Mouse (Mus musculus) midbrain, embryonic 15.5 days (tissue): ENCODE measurements at regions not wholly inside any gene's neighbourhood (a gene's known extent, or its start where the extent isn't known, plus 50 kb on each side); places are given as distances from the start of the nearest gene placed in this dataset.

Experiments
- ATAC-seq: fragments of 200-750 bp; cut with Nextera tagmentation; replicated peaks from 2 replicates; pipeline ENCODE4 v1.8.0; 2017; ENCODE audit warnings: moderate TSS enrichment
- H3K27ac ChIP-seq: fragments of 300-500 bp; sonication (generic); 2 replicates; pipeline ENCODE4 v1.5.1; 2015; ENCODE audit warnings: mild to moderate bottlenecking, inconsistent platforms
- H3K27me3 ChIP-seq: fragments of 300-500 bp; sonication (generic); replicated peaks from 2 replicates; pipeline ENCODE4 v1.6.1; 2015; ENCODE audit warnings: inconsistent platforms
- H3K36me3 ChIP-seq: fragments of 300-500 bp; sonication (generic); replicated peaks from 2 replicates; pipeline ENCODE4 v1.6.1; 2015; ENCODE audit warnings: inconsistent platforms
- H3K4me1 ChIP-seq: fragments of 300-500 bp; sonication (generic); 2 replicates; pipeline ENCODE4 v1.6.1; 2015; ENCODE audit warnings: inconsistent platforms
- H3K4me2 ChIP-seq: fragments of 300-500 bp; sonication (generic); 2 replicates; pipeline ENCODE4 v1.6.1; 2015; ENCODE audit warnings: inconsistent platforms, mild to moderate bottlenecking, moderate library complexity
- H3K4me3 ChIP-seq: fragments of 300-500 bp; sonication (generic); 2 replicates; pipeline ENCODE4 v1.5.1; 2015; ENCODE audit warnings: mild to moderate bottlenecking, inconsistent platforms
- H3K9ac ChIP-seq: fragments of 300-500 bp; sonication (generic); 2 replicates; pipeline ENCODE4 v1.6.1; 2015; ENCODE audit warnings: mild to moderate bottlenecking, inconsistent platforms
- H3K9me3 ChIP-seq: fragments of 300-500 bp; sonication (generic); 2 replicates; pipeline ENCODE4 v1.6.1; 2016; ENCODE audit warnings: inconsistent platforms
- WGBS: fragments of 180-500 bp; shearing (Covaris S2); methylation state at CpG from one replicate; pipeline ENCODE4 v1.1.7; 2015; ENCODE audit warnings: mixed read lengths; 5-methylcytosine and 5-hydroxymethylcytosine counted together

DNA sequence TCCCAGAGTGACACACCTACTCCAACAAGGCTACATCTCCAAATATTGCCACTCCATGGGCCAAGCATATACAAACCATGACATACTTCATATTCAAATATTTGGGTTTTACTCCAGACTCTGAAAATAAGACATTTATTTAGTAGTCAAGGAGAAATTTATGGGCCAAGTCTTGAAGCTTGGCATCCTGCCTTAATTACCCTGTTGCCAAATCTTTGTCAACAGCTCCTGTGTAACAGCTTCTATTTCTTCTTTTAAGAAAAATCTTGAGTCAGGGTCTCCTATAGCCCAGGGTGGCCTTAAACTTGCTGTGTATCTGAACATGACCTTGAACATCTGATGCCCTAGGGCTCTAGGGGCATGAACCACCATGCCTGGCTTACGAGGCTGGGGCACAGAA is 138.5 kb upstream of the Psmd7 start:
- 88% methylated on average over 1 of the region's 1 CpGs for WGBS
- Histone ChIP-seq H3K36me3 (no peaks in the 10 kb centered on the region), H3K4me3 (no peak overlapping the region), H3K4me1 (no peaks in the 10 kb centered on the region), H3K9me3 (no peaks in the 10 kb centered on the region), H3K9ac (no peak overlapping the region), H3K27ac (no peak overlapping the region), H3K4me2 (no peak overlapping the region), H3K27me3 (no peaks in the 10 kb centered on the region)
- ATAC-seq: no peak

GRCm38 (mm10) chr8:107727276-107727675 is 139.0 kb upstream of the Psmd7 start:
- H3K4me3 ChIP-seq: no peak overlapping the region
- no peak for ATAC-seq
- H3K9me3 ChIP-seq: no peaks in the 10 kb centered on the region
- 95% methylated on average over 6 of the region's 6 CpGs for WGBS
- H3K27me3 ChIP-seq: no peaks in the 10 kb centered on the region
- no peak overlapping the region for H3K4me2 ChIP-seq
- H3K27ac ChIP-seq: no peak overlapping the region
- no peaks in the 10 kb centered on the region for H3K4me1 ChIP-seq
- no peaks in the 10 kb centered on the region for H3K36me3 ChIP-seq
- H3K9ac ChIP-seq: no peak overlapping the region

DNA sequence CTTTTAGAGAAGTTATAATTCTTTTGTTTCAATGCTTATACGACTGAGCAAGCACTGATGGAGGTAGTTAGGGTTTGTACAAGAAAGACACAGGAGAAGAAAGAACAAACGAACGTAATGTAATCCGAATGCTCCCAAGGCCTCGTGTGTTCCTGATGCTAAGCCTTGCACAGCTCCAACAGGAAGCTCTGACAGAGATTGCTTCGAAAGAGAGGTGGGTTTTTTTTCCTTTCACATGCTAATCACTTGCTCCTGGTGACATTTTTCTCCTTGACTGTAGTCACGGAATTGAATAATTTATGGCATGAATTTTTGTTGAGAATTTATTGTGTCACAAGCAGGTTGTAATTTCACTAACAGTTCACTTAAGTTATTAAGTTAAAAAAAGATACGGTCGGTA is 150.8 kb upstream of the Psmd7 start:
- no peak overlapping the region for H3K9ac ChIP-seq
- no peak overlapping the region for H3K4me3 ChIP-seq
- H3K9me3 ChIP-seq: no peaks in the 10 kb centered on the region
- no peak for ATAC-seq
- no peaks in the 10 kb centered on the region for H3K36me3 ChIP-seq
- 49% methylated on average over 9 of the region's 9 CpGs for WGBS
- 0 out of 2 replicates have a peak, but pooled peaks cover 5% of the 10 kb centered on the region for H3K4me1 ChIP-seq
- peak overlapping the region; percentile 41; the same call in 1 of the 2 replicates for H3K27ac ChIP-seq
- H3K4me2 ChIP-seq: no peak overlapping the region
- no peaks in the 10 kb centered on the region for H3K27me3 ChIP-seq

GRCm38 (mm10) chr8:107757083-107757482 is 168.8 kb upstream of the Psmd7 start:
- no peak overlapping the region for H3K4me2 ChIP-seq
- 63% methylated on average over 7 of the region's 7 CpGs for WGBS
- H3K27me3 ChIP-seq: no peaks in the 10 kb centered on the region
- H3K4me1 ChIP-seq: no peaks in the 10 kb centered on the region
- no peaks in the 10 kb centered on the region for H3K36me3 ChIP-seq
- H3K9me3 ChIP-seq: no peaks in the 10 kb centered on the region
- no peak overlapping the region for H3K4me3 ChIP-seq
- ATAC-seq: no peak
- H3K27ac ChIP-seq: no peak overlapping the region
- no peak overlapping the region for H3K9ac ChIP-seq

- Histone ChIP-seq H3K9me3 (no peaks in the 10 kb centered on the region), H3K36me3 (no peaks in the 10 kb centered on the region), H3K4me3 (no peak overlapping the region), H3K4me2 (no peak overlapping the region), H3K27ac (no peak overlapping the region), H3K27me3 (no peaks in the 10 kb centered on the region), H3K4me1 (no peaks in the 10 kb centered on the region), H3K9ac (no peak overlapping the region)
- no peak for ATAC-seq
- 86% methylated on average over 1 of the region's 1 CpGs for WGBS
These were observed 170.4 kb upstream of the Psmd7 start for GRCm38 (mm10) chr8:107758637-107759036.

GRCm38 (mm10) chr8:107776906-107777305 is 165.5 kb upstream of the Zfhx3 start:
- ATAC-seq: no peak
- WGBS: 6% methylated on average over 5 of the region's 5 CpGs
- H3K9me3 ChIP-seq: no peaks in the 10 kb centered on the region

GRCm38 (mm10) chr8:107785771-107786170 is 156.7 kb upstream of the Zfhx3 start:
- Histone ChIP-seq H3K4me3 (no peak overlapping the region), H3K36me3 (no peaks in the 10 kb centered on the region), H3K4me1 (no peaks in the 10 kb centered on the region), H3K27me3 (no peaks in the 10 kb centered on the region), H3K27ac (no peak overlapping the region), H3K4me2 (no peak overlapping the region), H3K9ac (no peak overlapping the region), H3K9me3 (no peaks in the 10 kb centered on the region)
- ATAC-seq: no peak
- 84% methylated on average over 5 of the region's 5 CpGs for WGBS

More at GRCm38 (mm10) chr8:107776906-107777305, 165.5 kb upstream of the Zfhx3 start:
- Histone ChIP-seq H3K4me2 (0 out of 2 replicates have a peak overlapping the region, but pooled peaks have one; percentile 2), H3K27ac (no peak overlapping the region), H3K36me3 (no peaks in the 10 kb centered on the region), H3K27me3 (no peaks in the 10 kb centered on the region), H3K4me1 (peaks cover 9% of the 10 kb centered on the region), H3K4me3 (no peak overlapping the region), H3K9ac (no peak overlapping the region)

DNA sequence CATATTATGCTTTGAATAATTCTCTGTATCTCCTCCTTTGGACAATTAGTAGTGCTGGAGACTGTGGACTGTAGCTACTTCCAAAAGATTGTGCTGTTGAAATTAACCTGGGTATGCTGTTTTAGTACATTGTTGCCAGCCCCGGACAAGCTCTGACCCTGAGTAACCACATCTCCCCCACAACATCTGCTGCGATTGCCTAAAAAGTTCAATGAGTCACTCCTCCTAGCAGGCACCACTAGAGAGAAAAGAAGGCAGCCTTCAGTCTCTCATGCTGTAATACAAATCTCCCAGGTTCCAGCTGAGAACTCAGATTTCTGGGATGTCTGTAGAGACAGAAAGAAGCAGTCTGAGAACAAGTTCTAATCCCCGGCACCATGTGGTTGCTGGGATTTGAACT is 150.2 kb upstream of the Zfhx3 start:
- H3K9ac ChIP-seq: no peak overlapping the region
- no peak overlapping the region for H3K4me3 ChIP-seq
- no peak for ATAC-seq
- H3K4me2 ChIP-seq: no peak overlapping the region
- H3K36me3 ChIP-seq: no peaks in the 10 kb centered on the region
- no peaks in the 10 kb centered on the region for H3K9me3 ChIP-seq
- H3K27me3 ChIP-seq: no peaks in the 10 kb centered on the region
- H3K27ac ChIP-seq: no peak overlapping the region
- H3K4me1 ChIP-seq: no peaks in the 10 kb centered on the region
- 89% methylated on average over 3 of the region's 3 CpGs for WGBS

- Histone ChIP-seq H3K36me3 (no peaks in the 10 kb centered on the region), H3K4me1 (peaks cover 37% of the 10 kb centered on the region), H3K27me3 (no peaks in the 10 kb centered on the region), H3K4me3 (no peak overlapping the region), H3K9ac (no peak overlapping the region), H3K4me2 (no peak overlapping the region), H3K27ac (no peak overlapping the region; the same call in 1 of the 2 replicates), H3K9me3 (no peaks in the 10 kb centered on the region)
- no peak for ATAC-seq
- WGBS: 58% methylated on average over 14 of the region's 14 CpGs
These were observed 127.5 kb upstream of the Zfhx3 start for GRCm38 (mm10) chr8:107814931-107815330.

DNA sequence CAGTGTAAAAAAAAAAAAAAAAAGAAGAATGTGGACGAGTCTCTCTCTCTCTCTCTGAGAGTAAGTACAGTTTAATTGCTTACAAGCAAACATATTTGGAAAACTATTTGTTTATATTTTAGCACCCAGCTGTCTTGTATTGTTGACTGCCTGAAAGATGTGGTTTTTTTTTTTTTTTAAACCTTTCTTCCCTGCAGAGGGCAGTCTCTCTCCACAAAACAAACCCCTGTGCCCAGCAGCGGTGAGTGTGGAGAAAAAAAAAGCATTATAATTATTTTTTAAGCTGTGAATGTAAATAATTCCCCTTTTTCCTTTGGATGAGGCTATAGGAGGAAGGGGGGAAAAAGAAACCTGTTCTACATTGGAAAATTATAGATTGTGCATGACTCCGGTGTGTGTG is 126.7 kb upstream of the Zfhx3 start:
- Histone ChIP-seq H3K27me3 (no peaks in the 10 kb centered on the region), H3K4me2 (no peak overlapping the region), H3K9me3 (no peaks in the 10 kb centered on the region), H3K36me3 (no peaks in the 10 kb centered on the region), H3K9ac (no peak overlapping the region), H3K4me1 (peaks cover 46% of the 10 kb centered on the region), H3K4me3 (no peak overlapping the region), H3K27ac (peak overlapping the region; percentile 72; the same call in 1 of the 2 replicates)
- 20% methylated on average over 3 of the region's 3 CpGs for WGBS
- ATAC-seq: no peak

DNA sequence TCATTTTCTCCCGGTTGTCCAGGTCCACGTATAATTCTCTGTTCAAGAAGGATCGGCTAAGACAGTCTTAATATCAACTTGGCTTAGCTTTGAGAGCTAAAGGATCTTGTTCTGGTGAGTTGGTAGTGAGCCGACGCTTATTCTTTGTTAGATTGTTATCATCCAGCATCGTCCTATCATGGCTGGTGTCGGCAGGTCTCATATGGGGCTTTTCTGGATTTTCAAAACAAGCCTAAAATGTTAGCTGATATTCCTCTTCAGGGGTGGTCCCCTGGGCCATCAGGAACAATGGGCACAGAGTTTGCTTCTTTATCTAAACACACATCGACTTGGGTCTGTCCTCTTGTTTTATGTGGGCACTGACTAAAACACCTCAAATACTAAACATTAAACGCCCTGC is 124.6 kb upstream of the Zfhx3 start:
- no peaks in the 10 kb centered on the region for H3K9me3 ChIP-seq
- peaks cover 55% of the 10 kb centered on the region for H3K4me1 ChIP-seq
- no peak for ATAC-seq
- H3K4me3 ChIP-seq: no peak overlapping the region
- H3K36me3 ChIP-seq: no peaks in the 10 kb centered on the region
- H3K9ac ChIP-seq: no peak overlapping the region
- H3K4me2 ChIP-seq: no peak overlapping the region
- WGBS: 79% methylated on average over 9 of the region's 9 CpGs
- no peaks in the 10 kb centered on the region for H3K27me3 ChIP-seq
- H3K27ac ChIP-seq: no peak overlapping the region

- H3K27me3 ChIP-seq: no peaks in the 10 kb centered on the region
- no peaks in the 10 kb centered on the region for H3K36me3 ChIP-seq
- peaks cover 61% of the 10 kb centered on the region for H3K4me1 ChIP-seq
- WGBS: under 1% methylated on average over 8 of the region's 8 CpGs
- H3K27ac ChIP-seq: peak overlapping the region; percentile 76
- H3K4me3 ChIP-seq: no peak overlapping the region
- no peaks in the 10 kb centered on the region for H3K9me3 ChIP-seq
- no peak overlapping the region for H3K9ac ChIP-seq
- H3K4me2 ChIP-seq: peak overlapping the region; percentile 26
- ATAC-seq: no peak
These were observed 122.2 kb upstream of the Zfhx3 start for GRCm38 (mm10) chr8:107820174-107820760.

GRCm38 (mm10) chr8:107821522-107821921 is 120.9 kb upstream of the Zfhx3 start:
- 51% methylated on average over 6 of the region's 6 CpGs for WGBS
- no peaks in the 10 kb centered on the region for H3K36me3 ChIP-seq
- H3K9ac ChIP-seq: no peak overlapping the region
- H3K9me3 ChIP-seq: no peaks in the 10 kb centered on the region
- H3K4me3 ChIP-seq: no peak overlapping the region
- ATAC-seq: no peak
- no peak overlapping the region for H3K4me2 ChIP-seq
- peaks cover 50% of the 10 kb centered on the region for H3K4me1 ChIP-seq
- H3K27ac ChIP-seq: peak overlapping the region; percentile 76
- no peaks in the 10 kb centered on the region for H3K27me3 ChIP-seq
